Mouse (Mus musculus): ENCODE measurements around the gene Rtn2.

Rtn2 gene

GRCm38 (mm10) chr7:19344938-19345471 is 62.6 kb downstream of the Rtn2 start:
- peak; percentile 87 for DNase-seq (ENCODE audit: low read depth)

Data from fibroblast of lung, adult 2 months (primary cell).